Mouse (Mus musculus): Measurements from ENCODE around the gene Cstad.

- no peak for TF ChIP-seq CTCF (IDR thresholded peaks at IDR 0.05; ENCODE audit: low read depth)
- no peak for TF ChIP-seq EP300 (optimal IDR thresholded peaks at IDR 0.05)
Measured at GRCm38 (mm10) chr2:30545706-30546105, 49.1 kb upstream of the Cstad start.
